Mouse (Mus musculus): ENCODE measurements around the gene Cic.

- TF ChIP-seq CTCF (IDR thresholded peaks at IDR 0.05; ENCODE audit: borderline replicate concordance, insufficient read depth, low read depth, low read length) (no peak), POLR2A (IDR thresholded peaks at IDR 0.05; ENCODE audit: borderline replicate concordance, insufficient read depth, low read length) (no peak)
Measured at GRCm38 (mm10) chr7:25284171-25284570, 16.7 kb downstream of the Cic start.

All from cerebellum, adult 2 months (tissue).